Mouse (Mus musculus): ENCODE measurements around the gene E2f4.

E2f4 gene

DNA sequence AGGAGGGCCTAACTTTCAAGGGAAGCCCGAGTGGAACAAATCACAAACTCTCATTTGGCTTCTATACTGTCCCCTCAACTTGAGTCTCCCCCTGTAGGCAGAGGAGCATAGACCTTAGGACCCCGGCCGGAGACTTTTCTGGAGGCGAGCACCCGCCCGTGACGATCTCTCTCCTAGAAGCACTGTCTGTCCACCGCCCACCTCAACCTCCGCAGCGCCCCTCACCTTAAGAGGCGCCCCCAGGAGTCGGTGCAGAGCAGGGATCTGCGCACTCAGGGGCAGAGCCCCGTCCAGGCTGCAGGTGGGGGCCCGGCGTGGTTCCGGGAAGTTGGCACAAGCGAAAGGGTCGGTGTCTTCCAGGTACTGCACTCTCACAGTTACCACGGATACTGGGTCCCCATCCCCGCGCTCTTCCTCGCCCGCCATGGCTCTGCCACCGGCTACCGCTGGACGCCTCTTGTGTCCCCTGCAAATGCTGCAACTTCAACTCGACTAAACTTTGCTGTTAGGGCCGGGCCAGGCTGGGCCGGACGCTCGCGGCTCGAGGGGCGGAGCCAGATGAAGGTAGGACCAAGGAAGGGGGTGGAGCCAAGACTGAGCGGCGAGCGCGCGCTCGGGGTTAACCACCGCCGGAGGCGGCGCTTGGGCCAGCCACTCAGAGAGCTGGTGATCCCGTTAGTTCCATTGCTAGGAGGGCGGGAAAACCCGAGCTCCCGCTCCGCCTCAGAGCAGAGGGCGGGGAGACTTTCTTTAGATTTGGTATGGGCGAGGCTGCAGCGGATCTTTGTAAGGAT is 50.2 kb downstream of the E2f4 start, which contains the start of gene Fhod1:
Gene Fhod1 (minus strand): TSS at position 526 of the 794 bp plus-strand sequence.
- DNase-seq (ENCODE audit: low spot score in 2 of 2) = peak; percentile 83 to 84

DNA sequence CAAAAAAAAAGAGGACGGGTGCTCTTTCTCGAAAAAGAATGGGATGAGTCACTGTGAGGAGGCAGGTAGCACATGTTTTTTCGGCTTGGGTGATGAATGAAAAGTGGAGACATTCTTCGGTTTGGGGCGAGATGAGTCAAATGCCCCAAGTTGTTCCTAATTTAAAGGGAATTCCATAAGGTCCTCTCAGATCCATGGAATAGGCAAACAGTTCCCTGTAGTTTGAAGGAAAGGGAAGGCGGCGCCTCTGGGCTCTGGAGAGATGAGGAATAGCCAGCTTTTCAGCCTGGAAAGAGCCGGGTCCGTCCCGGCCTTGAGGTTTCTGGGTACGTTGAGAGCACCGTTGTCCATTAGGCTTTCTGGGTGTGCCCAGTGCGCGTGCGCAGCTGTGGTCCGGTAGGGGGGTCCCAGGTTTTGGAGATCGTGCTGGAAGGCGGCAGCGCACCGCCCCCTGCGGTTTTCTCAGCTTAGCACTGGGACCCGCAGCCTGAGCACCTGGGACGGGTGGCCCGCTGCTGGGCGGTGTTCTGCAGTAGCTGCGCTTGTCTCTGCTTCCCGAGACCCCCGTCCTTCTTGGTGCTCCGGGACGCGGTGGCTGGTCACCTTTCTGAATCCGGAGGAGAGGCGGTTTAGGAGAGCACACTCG is 51.1 kb downstream of the E2f4 start, which contains the start of gene Slc9a5:
Gene Slc9a5 (plus strand): TSS at position 394 of the 646 bp plus-strand sequence.
- peak; percentile 56 to 61 for DNase-seq (ENCODE audit: low spot score in 2 of 2)

DNA sequence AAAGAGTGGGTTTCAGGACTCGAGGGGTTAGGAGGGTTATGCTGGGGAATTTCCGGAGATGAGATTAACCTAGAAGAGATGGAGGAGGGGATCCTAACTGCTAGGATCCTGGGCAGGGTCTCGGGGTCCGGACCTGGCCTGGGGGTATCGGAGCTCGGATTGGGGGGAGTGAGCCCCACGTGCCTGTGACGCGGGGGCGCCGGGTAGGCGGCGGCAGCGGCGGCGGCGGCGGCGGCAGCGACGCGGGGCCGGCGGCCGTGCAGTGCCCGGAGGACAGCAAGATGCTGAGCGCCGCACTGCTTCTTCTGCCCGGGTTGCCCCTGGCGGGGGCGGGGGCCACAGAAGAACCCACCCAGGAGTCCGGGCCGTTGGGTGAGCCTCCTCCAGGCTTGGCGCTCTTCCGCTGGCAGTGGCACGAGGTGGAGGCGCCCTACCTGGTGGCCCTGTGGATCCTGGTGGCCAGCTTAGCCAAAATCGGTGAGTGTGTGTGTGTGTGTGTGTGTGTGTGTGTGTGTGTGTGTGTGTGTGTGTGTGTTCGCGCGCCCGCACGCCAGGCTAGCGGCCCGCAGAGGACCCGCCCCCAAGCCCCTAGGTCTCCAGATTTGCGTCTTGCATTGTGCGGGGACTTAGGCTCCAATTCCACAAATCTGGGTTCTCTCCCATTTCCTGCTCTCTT is 51.8 kb downstream of the E2f4 start:
- DNase-seq (ENCODE audit: low spot score in 2 of 2) = peak; percentile 28 to 43

DNA sequence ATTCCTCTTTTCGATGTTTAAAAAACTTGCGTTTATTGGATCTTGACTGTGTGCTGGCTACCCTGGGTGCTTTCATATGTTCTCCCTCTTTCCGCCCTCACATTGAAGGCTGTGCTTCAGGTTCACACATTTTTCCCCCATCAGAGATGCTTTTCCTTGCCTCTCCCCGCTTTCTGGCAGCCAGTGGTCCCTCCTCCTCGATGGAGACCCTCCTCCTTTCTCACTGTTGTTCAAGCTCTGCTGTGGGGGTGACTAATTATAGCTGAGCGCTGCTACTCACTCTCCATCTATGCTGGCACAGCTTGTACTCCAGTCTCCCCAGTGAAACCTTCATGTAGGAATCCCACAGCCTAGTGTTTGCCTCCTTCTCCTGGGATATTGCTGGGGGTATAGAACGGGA is 52.7 kb downstream of the E2f4 start:
- peak; percentile 20 to 29 for DNase-seq (ENCODE audit: low spot score in 2 of 2)

DNA sequence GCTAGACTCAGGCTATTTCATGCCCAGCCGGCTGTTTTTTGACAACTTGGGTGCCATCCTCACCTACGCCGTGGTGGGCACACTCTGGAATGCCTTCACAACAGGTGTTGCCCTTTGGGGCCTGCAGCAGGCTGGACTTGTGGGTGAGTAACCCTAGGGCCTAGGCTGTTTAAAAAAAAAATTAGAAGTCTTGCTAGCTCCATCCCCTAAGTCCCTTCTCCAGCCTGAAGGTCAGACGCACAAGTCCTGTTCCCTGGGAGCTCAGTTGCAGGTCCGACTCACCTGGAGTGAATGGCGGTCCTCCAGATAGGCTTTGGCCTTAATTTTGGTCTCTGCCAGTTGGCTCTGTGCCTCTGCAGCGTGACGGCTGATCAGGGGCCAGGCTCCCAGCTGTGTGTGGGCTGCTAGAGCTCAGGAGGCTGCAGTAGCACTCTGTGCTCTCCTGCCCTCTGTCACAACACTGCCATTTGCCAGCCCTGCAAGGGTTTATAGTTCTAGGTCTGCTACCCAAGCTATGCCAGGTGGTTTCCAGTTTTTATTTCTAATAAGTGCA is 56.2 kb downstream of the E2f4 start:
- no peak for DNase-seq (ENCODE audit: low spot score in 2 of 2)

DNA sequence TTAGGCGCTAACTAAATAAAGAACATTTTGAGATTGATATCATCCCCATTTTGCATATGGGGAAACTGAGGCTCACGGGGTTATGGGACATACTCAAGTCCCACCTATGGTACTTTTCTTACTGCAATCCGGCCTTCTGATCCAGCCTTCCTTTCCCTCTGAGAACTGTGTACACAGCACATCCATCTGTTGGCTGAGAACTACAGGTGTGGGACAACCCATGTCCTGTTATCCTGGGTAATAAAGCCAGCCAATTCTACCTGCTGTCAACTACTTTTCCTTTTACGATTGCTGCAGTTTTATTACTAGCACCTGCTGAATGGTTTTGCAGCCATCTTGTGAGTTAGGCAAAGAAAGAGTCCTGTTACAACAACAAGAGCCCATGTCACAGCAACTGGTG is 57.1 kb downstream of the E2f4 start:
- no peak for DNase-seq (ENCODE audit: low spot score in 2 of 2)

Data from right cerebral cortex, adult 2 months (tissue).